Mouse (Mus musculus) kidney, postnatal 0 days (tissue): ENCODE measurements at regions not wholly inside any gene's neighbourhood (a gene's known extent, or its start where the extent isn't known, plus 50 kb on each side); places are given as distances from the start of the nearest gene placed in this dataset.

Source experiments
- ATAC-seq: fragments of 200-750 bp; cut with Nextera tagmentation; replicated peaks from 2 replicates; pipeline ENCODE4 v1.8.0; 2017; ENCODE audit warnings: low read depth, moderate number of reproducible peaks, moderate TSS enrichment, moderate library complexity; ENCODE audit not compliant: low FRiP score
- DNase-seq: peaks from one replicate; pipeline ENCODE4 v3.0.0-alpha.2; 2016; ENCODE audit warnings: low spot score
- H3K27ac ChIP-seq: fragments of 300-500 bp; sonication (generic); 2 replicates; pipeline ENCODE4 v1.5.1; 2014; ENCODE audit warnings: mild to moderate bottlenecking
- H3K27me3 ChIP-seq: fragments of 300-500 bp; sonication (generic); 2 replicates; pipeline ENCODE4 v1.6.1; 2014; ENCODE audit warnings: low read length, mixed read lengths; ENCODE audit not compliant: insufficient read depth
- H3K36me3 ChIP-seq: fragments of 300-500 bp; sonication (generic); 2 replicates; pipeline ENCODE4 v1.6.1; 2014; ENCODE audit warnings: low read length, mixed read lengths; ENCODE audit not compliant: insufficient read depth
- H3K4me1 ChIP-seq: fragments of 300-500 bp; sonication (generic); replicated peaks from 2 replicates; pipeline ENCODE4 v1.6.1; 2014; ENCODE audit warnings: antibody characterized with exemption, low read length, mixed read lengths; ENCODE audit not compliant: insufficient read depth
- H3K4me2 ChIP-seq: fragments of 300-500 bp; sonication (generic); 2 replicates; pipeline ENCODE4 v1.6.1; 2014; ENCODE audit warnings: mild to moderate bottlenecking, low read length, moderate library complexity, mixed read lengths
- H3K4me3 ChIP-seq: fragments of 300-500 bp; sonication (generic); replicated peaks from 2 replicates; pipeline ENCODE4 v1.5.1; 2014; ENCODE audit warnings: low read depth, low read length
- H3K9ac ChIP-seq: fragments of 300-500 bp; sonication (generic); 2 replicates; pipeline ENCODE4 v1.6.1; 2014; ENCODE audit warnings: low read depth, low read length
- H3K9me3 ChIP-seq: fragments of 300-500 bp; sonication (generic); replicated peaks from 2 replicates; pipeline ENCODE4 v1.6.1; 2016; ENCODE audit warnings: low read length, inconsistent platforms, mixed read lengths
- CTCF ChIP-seq: IDR thresholded peaks from 2 replicates; pipeline ENCODE4 v1.5.1; 2016; ENCODE audit warnings: antibody characterized with exemption, low read depth, mild to moderate bottlenecking, moderate library complexity
- WGBS: fragments of 180-500 bp; shearing (Covaris S2); extraction: QIAGEN DNeasy Blood & Tissue Kit; methylation state at CpG from one replicate; pipeline ENCODE4 v1.1.7; 2014; 5-methylcytosine and 5-hydroxymethylcytosine counted together

DNA sequence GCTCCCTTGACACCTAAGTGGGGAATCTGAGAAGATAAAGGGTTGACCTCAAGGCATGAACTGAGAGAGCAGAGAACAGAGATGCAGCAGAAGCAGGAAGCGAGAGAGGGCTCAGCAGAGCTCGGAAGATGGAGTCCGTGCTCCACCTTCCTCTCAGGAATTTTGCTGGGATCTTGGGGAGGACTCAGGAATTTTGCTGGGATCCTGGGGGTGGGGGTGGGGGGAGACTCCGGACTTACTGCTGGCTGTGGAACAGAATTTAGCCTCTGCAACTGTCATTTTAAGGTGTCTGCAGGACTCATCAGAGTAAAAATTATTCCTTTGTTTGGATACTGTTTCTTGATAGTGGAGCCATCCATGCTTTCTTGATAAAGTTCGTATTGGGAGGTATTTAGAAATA is 243.7 kb upstream of the Tmpo start:
- H3K27ac ChIP-seq: no peak overlapping the region
- H3K36me3 ChIP-seq: no peaks in the 10 kb centered on the region
- no peak overlapping the region for H3K4me3 ChIP-seq
- H3K9ac ChIP-seq: no peak overlapping the region
- no peaks in the 10 kb centered on the region for H3K9me3 ChIP-seq
- ATAC-seq (no peak), DNase-seq (no peak)
- H3K27me3 ChIP-seq: no peaks in the 10 kb centered on the region
- H3K4me1 ChIP-seq: 0 out of 2 replicates have a peak, but pooled peaks cover 4% of the 10 kb centered on the region
- WGBS: 67% methylated on average over 5 of the region's 5 CpGs
- TF ChIP-seq CTCF: no peak
- no peak overlapping the region for H3K4me2 ChIP-seq

GRCm38 (mm10) chr10:91387255-91387654 is 206.1 kb upstream of the Tmpo start:
- no peaks in the 10 kb centered on the region for H3K4me1 ChIP-seq
- no peak overlapping the region for H3K4me2 ChIP-seq
- no peak overlapping the region for H3K9ac ChIP-seq
- no peak for TF ChIP-seq CTCF
- H3K4me3 ChIP-seq: no peak overlapping the region
- H3K36me3 ChIP-seq: no peaks in the 10 kb centered on the region
- H3K27me3 ChIP-seq: no peaks in the 10 kb centered on the region
- 80% methylated on average over 3 of the region's 3 CpGs for WGBS
- no peaks in the 10 kb centered on the region for H3K9me3 ChIP-seq
- H3K27ac ChIP-seq: no peak overlapping the region
- ATAC-seq: no peak
- DNase-seq: no peak

GRCm38 (mm10) chr10:91384372-91384771 is 203.3 kb upstream of the Tmpo start:
- H3K27ac ChIP-seq: no peak overlapping the region
- H3K4me3 ChIP-seq: no peak overlapping the region
- no peaks in the 10 kb centered on the region for H3K27me3 ChIP-seq
- H3K4me2 ChIP-seq: no peak overlapping the region
- 62% methylated on average over 2 of the region's 2 CpGs for WGBS
- H3K9ac ChIP-seq: no peak overlapping the region
- no peaks in the 10 kb centered on the region for H3K9me3 ChIP-seq
- no peak for ATAC-seq
- no peaks in the 10 kb centered on the region for H3K36me3 ChIP-seq
- DNase-seq: peak; percentile 74
- no peaks in the 10 kb centered on the region for H3K4me1 ChIP-seq
- no peak for TF ChIP-seq CTCF

DNA sequence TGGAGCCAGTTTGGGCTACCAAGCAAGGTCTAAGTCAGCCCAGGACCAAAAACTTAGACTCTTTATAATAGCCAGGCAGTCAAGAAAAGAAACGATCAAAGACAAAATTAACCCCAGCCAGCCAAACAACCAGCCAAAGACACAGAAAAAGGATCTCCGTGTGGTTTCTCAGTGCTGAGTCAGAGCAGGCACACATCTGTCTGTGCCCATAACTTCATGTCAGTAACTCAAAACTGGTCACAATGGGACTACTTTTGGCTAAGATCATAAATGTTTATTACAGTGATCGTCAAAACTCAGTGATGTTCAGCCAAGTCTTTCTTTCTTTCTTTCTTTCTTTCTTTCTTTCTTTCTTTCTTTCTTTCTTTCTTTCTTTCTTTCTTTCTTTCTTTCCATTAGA is 195.6 kb upstream of the Tmpo start:
- no peak for TF ChIP-seq CTCF
- H3K36me3 ChIP-seq: no peaks in the 10 kb centered on the region
- WGBS: 78% methylated on average over 3 of the region's 3 CpGs
- no peaks in the 10 kb centered on the region for H3K4me1 ChIP-seq
- H3K27me3 ChIP-seq: no peaks in the 10 kb centered on the region
- ATAC-seq: no peak
- H3K9ac ChIP-seq: no peak overlapping the region
- no peaks in the 10 kb centered on the region for H3K9me3 ChIP-seq
- DNase-seq: no peak
- no peak overlapping the region for H3K4me3 ChIP-seq
- H3K4me2 ChIP-seq: no peak overlapping the region
- no peak overlapping the region for H3K27ac ChIP-seq

DNA sequence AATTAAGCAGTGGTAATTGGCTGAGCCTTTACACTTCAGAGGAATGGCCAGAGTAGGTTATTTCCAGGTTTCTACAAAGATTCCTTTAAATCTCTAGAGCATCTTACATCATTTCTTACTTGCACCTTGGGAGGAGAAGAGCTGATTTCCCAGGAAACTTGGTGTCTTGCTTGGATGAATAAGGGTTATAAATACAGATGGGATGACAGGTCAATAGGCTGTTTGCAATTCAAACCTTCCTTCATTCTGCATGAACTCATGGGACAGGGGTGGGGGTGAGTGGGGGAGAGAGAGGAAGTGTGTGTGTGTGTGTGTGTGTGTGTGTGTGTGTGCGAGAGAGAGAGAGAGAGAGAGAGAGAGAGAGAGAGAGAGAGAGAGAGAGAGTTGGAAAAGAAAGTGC is 186.4 kb upstream of the Tmpo start:
- WGBS: 33% methylated on average over 1 of the region's 1 CpGs
- Histone ChIP-seq H3K4me3 (no peak overlapping the region), H3K4me2 (no peak overlapping the region), H3K27me3 (no peaks in the 10 kb centered on the region), H3K4me1 (no peaks in the 10 kb centered on the region), H3K36me3 (no peaks in the 10 kb centered on the region), H3K27ac (no peak overlapping the region), H3K9ac (no peak overlapping the region), H3K9me3 (no peaks in the 10 kb centered on the region)
- DNase-seq (peak; percentile 56), ATAC-seq (no peak)
- no peak for TF ChIP-seq CTCF

DNA sequence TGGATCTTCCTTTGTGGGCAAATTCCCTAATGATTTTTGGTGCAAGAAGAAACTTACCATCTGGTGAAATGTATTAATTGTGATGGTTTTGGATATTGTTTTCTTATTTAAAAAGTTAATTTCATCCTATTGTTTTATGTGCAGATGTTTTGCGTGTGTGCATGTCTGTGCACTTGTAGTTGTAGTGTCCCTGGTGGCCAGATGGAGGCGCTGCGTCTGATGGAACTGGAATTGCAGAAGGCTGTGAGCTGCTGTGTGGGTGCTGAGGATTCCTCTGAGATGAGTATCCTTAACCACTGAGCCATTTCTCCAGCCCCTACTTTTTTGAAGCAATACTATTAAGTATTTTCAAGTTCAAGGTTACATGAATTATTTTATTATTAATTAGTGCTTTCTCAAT is 181.5 kb upstream of the Tmpo start:
- Histone ChIP-seq H3K27me3 (no peaks in the 10 kb centered on the region), H3K9me3 (no peaks in the 10 kb centered on the region), H3K9ac (no peak overlapping the region), H3K4me2 (no peak overlapping the region), H3K36me3 (no peaks in the 10 kb centered on the region), H3K4me1 (no peaks in the 10 kb centered on the region), H3K27ac (no peak overlapping the region), H3K4me3 (no peak overlapping the region)
- 80% methylated on average over 3 of the region's 3 CpGs for WGBS
- no peak for ATAC-seq
- no peak for DNase-seq
- peak; percentile 26; the same call in 1 of the 2 replicates for TF ChIP-seq CTCF

DNA sequence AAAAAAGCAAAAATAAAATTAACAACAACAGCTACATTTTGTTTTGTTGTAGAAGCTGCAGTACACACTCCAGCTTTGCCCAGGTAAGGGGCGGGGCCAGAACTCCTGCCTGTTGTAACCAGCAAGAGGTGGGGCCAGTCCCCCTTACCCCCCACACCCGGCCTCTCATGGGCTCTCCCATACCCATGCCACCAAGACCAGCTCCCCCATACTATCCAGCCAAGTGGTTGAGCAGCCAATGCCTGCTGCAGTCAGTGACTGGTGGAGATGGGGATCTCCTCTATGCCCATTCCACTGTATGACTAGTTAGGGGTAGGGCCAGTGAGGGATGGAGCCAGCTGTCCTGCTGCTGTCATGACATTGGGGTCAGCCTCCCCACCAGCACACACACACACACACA is 180.5 kb upstream of the Tmpo start:
- no peak for TF ChIP-seq CTCF
- Histone ChIP-seq H3K4me3 (no peak overlapping the region), H3K9me3 (no peaks in the 10 kb centered on the region), H3K36me3 (no peaks in the 10 kb centered on the region), H3K27me3 (no peaks in the 10 kb centered on the region), H3K4me1 (no peaks in the 10 kb centered on the region), H3K9ac (no peak overlapping the region), H3K27ac (no peak overlapping the region), H3K4me2 (no peak overlapping the region)
- DNase-seq (no peak), ATAC-seq (0 out of 2 replicates have a peak, but pooled peaks have one; percentile 10)
- 82% methylated on average over 2 of the region's 2 CpGs for WGBS
